Mouse (Mus musculus): ENCODE measurements around the gene Muc1. TPM values are rescaled to one million over a fixed set of nuclear protein-coding genes. Genes with fewer than 3 reads are reported as not detected.
A peak's percentile ranks its signal among the peaks of the same experiment; 100 is the strongest.

Muc1 gene
- polyA plus RNA-seq, 1 experiment from 2014 or later = 1.5 TPM

DNA sequence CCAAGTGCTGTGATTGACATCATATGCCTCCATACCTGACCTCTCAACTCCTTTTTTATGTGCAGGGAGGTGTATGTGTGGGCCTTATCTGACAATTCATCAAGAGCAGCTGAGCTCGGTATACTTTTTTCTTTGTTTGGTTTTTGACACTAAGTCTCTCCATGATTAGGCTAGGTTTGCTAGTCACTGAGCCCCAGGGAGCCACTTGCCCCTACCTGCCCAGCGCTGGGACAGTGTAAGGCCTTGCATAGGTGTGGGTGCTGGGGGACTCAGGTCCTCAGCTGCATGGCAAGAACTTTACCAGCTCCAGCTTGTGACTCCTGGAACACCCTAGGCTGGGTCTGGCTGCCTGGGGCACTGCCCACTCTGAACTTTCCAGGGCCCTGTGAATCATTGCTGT lies 22.2 kb upstream of the Muc1 start:
- peaks cover 5% of the 10 kb centered on the region for H3K4me1 ChIP-seq (ENCODE audit: control insufficient read depth, insufficient read depth, low read length)
- no peak overlapping the region for H3K27ac ChIP-seq (ENCODE audit: low read length)
- H3K36me3 ChIP-seq (ENCODE audit: control insufficient read depth, insufficient read depth, low read length) = peaks cover 39% of the 10 kb centered on the region
- H3K4me2 ChIP-seq (ENCODE audit: low read length) = no peak overlapping the region
- H3K9me3 ChIP-seq (replicated peaks; ENCODE audit: control insufficient read depth, low read length, poor library complexity, severe bottlenecking) = no peaks in the 10 kb centered on the region
- no peak overlapping the region for H3K4me3 ChIP-seq (ENCODE audit: low read depth, low read length)
- no peaks in the 10 kb centered on the region for H3K27me3 ChIP-seq (ENCODE audit: control insufficient read depth, insufficient read depth, low read depth, low read length)
- no peak for ATAC-seq
- no peak overlapping the region for H3K9ac ChIP-seq (ENCODE audit: low read depth, low read length)
- 93% methylated on average over 2 of the region's 2 CpGs for WGBS

DNA sequence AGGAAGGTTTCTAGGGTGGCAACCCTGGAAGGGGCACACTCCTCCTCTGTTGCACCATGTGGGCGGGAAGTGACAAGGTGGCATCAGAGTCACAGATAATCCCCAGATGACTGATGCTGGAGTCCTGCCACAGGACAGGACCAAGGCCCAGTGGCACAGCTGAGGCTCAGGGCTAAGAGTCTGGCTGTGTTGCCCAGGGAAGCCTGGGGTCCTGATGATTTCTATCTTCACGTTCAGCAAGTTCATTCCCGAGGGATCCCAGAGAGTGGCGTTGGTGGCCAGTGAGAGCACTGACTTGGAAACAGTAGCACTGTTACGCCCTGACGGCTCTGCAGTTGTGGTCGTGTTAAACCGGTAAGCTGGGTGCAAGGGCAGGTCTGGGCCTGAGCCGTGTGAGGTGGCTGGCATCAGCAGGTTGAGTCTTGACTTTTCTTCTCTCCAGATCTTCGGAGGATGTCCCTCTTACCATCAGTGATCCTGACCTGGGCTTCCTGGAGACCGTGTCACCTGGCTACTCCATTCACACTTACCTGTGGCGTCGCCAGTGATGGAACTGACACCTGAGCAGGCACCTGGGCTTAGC lies 20.7 kb upstream of the Muc1 start:
- Histone ChIP-seq H3K4me3 (ENCODE audit: low read depth, low read length) (no peak overlapping the region), H3K9me3 (replicated peaks; ENCODE audit: control insufficient read depth, low read length, poor library complexity, severe bottlenecking) (no peaks in the 10 kb centered on the region), H3K4me1 (ENCODE audit: control insufficient read depth, insufficient read depth, low read length) (peaks cover 10% of the 10 kb centered on the region), H3K36me3 (ENCODE audit: control insufficient read depth, insufficient read depth, low read length) (peaks cover 39% of the 10 kb centered on the region), H3K9ac (ENCODE audit: low read depth, low read length) (no peak overlapping the region), H3K27me3 (ENCODE audit: control insufficient read depth, insufficient read depth, low read depth, low read length) (no peaks in the 10 kb centered on the region), H3K27ac (ENCODE audit: low read length) (no peak overlapping the region), H3K4me2 (ENCODE audit: low read length) (no peak overlapping the region)
- 93% methylated on average over 13 of the region's 13 CpGs for WGBS
- no peak for ATAC-seq

DNA sequence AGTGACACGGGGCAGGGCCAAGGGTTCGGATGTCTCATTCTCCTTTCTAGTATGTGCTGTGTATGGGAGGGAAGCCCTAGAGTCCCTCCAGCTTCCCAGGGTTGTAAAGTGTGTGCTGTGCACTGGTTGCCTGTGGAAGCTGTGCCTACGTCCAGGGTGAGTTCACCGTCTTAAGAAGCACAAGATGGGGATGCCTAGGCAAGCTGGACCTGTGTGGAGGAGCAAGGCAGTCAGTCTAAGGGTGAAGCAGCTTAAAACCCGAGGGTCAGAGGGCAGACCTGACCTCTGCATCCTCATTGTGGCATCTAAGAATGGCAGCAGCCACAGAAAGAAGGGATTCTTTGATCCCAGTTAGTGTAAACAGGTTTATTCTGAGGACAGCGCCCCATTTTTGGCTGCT lies 20.1 kb upstream of the Muc1 start:
- H3K4me3 ChIP-seq (ENCODE audit: low read depth, low read length) = no peak overlapping the region
- H3K27ac ChIP-seq (ENCODE audit: low read length) = no peak overlapping the region
- H3K4me1 ChIP-seq (ENCODE audit: control insufficient read depth, insufficient read depth, low read length) = peaks cover 7% of the 10 kb centered on the region
- 87% methylated on average over 6 of the region's 6 CpGs for WGBS
- no peak for ATAC-seq
- H3K36me3 ChIP-seq (ENCODE audit: control insufficient read depth, insufficient read depth, low read length) = peaks cover 39% of the 10 kb centered on the region
- H3K4me2 ChIP-seq (ENCODE audit: low read length) = no peak overlapping the region
- no peaks in the 10 kb centered on the region for H3K27me3 ChIP-seq (ENCODE audit: control insufficient read depth, insufficient read depth, low read depth, low read length)
- H3K9ac ChIP-seq (ENCODE audit: low read depth, low read length) = no peak overlapping the region
- H3K9me3 ChIP-seq (replicated peaks; ENCODE audit: control insufficient read depth, low read length, poor library complexity, severe bottlenecking) = no peaks in the 10 kb centered on the region

DNA sequence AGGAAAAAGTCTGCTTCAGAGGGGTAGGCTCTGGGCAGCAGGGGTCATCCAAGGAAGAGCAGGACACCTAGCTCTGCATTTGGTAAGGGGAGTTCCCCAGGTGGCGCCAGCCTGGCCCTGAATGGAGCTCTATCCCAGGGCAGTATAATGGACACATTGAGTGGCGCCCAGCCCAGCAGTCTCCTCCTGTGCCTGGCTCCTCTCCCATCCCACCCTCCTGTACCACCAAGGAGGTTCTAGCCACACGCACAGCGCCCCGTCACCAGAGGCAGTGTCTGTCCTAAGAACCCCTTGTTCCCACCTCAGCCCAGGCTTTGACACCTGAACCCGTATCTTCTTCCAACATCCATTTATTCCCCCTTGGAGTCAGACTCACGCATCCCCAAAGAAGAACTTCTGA lies 19.1 kb upstream of the Muc1 start:
- H3K4me3 ChIP-seq (ENCODE audit: low read depth, low read length) = no peak overlapping the region
- WGBS = 89% methylated on average over 7 of the region's 7 CpGs
- ATAC-seq = no peak
- no peak overlapping the region for H3K4me2 ChIP-seq (ENCODE audit: low read length)
- H3K9ac ChIP-seq (ENCODE audit: low read depth, low read length) = no peak overlapping the region
- peaks cover 35% of the 10 kb centered on the region for H3K36me3 ChIP-seq (ENCODE audit: control insufficient read depth, insufficient read depth, low read length)
- no peaks in the 10 kb centered on the region for H3K9me3 ChIP-seq (replicated peaks; ENCODE audit: control insufficient read depth, low read length, poor library complexity, severe bottlenecking)
- H3K27me3 ChIP-seq (ENCODE audit: control insufficient read depth, insufficient read depth, low read depth, low read length) = no peaks in the 10 kb centered on the region
- H3K4me1 ChIP-seq (ENCODE audit: control insufficient read depth, insufficient read depth, low read length) = peaks cover 8% of the 10 kb centered on the region
- no peak overlapping the region for H3K27ac ChIP-seq (ENCODE audit: low read length)

DNA sequence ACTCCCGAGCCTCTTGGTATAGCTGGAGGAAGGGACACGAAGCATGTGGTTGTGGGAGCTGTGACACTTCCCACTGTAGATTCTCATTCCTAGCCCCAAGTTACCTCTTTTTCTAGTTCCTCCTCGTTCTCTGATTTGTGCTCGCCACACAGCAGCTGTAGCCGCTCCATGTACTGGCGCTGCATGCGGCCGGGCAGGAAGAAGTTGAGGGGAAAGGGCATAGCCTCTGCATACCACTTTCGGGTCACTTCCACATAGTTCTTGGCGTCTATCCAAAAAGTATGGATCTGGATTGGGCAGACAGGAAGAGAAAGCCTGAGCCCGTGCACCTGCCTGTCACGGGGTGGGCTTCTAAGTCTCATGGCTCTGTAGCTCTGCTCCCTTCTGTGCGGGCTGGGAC lies 18.7 kb upstream of the Muc1 start:
- Histone ChIP-seq H3K27ac (ENCODE audit: low read length) (no peak overlapping the region), H3K4me1 (ENCODE audit: control insufficient read depth, insufficient read depth, low read length) (peaks cover 10% of the 10 kb centered on the region), H3K4me2 (ENCODE audit: low read length) (no peak overlapping the region), H3K36me3 (ENCODE audit: control insufficient read depth, insufficient read depth, low read length) (peaks cover 31% of the 10 kb centered on the region), H3K9me3 (replicated peaks; ENCODE audit: control insufficient read depth, low read length, poor library complexity, severe bottlenecking) (no peaks in the 10 kb centered on the region), H3K27me3 (ENCODE audit: control insufficient read depth, insufficient read depth, low read depth, low read length) (no peaks in the 10 kb centered on the region), H3K9ac (ENCODE audit: low read depth, low read length) (no peak overlapping the region), H3K4me3 (ENCODE audit: low read depth, low read length) (no peak overlapping the region)
- ATAC-seq = no peak
- WGBS = 86% methylated on average over 13 of the region's 13 CpGs

DNA sequence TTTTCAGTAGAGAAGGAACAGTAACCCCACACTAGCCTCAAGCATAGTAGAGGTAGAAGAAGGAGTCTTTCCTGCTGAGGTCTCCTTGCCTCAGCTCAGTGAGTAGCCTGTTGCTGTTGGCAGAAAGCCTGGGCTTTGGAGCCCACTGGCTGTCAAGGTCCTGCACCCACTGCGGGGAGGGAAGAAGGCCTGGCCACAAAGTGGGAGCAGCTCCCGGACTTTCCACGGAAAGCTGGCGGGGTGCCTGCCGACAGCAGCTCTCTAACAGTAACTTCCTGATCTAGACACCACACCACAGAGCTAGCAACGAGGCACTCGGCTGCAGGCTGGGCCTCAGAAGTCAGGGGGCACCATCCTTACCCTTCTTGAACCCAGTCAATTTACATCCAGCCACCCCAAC lies 18.1 kb upstream of the Muc1 start:
- no peak overlapping the region for H3K4me2 ChIP-seq (ENCODE audit: low read length)
- 90% methylated on average over 7 of the region's 7 CpGs for WGBS
- H3K4me1 ChIP-seq (ENCODE audit: control insufficient read depth, insufficient read depth, low read length) = peaks cover 16% of the 10 kb centered on the region
- no peaks in the 10 kb centered on the region for H3K9me3 ChIP-seq (replicated peaks; ENCODE audit: control insufficient read depth, low read length, poor library complexity, severe bottlenecking)
- no peaks in the 10 kb centered on the region for H3K27me3 ChIP-seq (ENCODE audit: control insufficient read depth, insufficient read depth, low read depth, low read length)
- no peak overlapping the region for H3K27ac ChIP-seq (ENCODE audit: low read length)
- H3K4me3 ChIP-seq (ENCODE audit: low read depth, low read length) = no peak overlapping the region
- no peak overlapping the region for H3K9ac ChIP-seq (ENCODE audit: low read depth, low read length)
- peaks cover 26% of the 10 kb centered on the region for H3K36me3 ChIP-seq (ENCODE audit: control insufficient read depth, insufficient read depth, low read length)
- no peak for ATAC-seq

DNA sequence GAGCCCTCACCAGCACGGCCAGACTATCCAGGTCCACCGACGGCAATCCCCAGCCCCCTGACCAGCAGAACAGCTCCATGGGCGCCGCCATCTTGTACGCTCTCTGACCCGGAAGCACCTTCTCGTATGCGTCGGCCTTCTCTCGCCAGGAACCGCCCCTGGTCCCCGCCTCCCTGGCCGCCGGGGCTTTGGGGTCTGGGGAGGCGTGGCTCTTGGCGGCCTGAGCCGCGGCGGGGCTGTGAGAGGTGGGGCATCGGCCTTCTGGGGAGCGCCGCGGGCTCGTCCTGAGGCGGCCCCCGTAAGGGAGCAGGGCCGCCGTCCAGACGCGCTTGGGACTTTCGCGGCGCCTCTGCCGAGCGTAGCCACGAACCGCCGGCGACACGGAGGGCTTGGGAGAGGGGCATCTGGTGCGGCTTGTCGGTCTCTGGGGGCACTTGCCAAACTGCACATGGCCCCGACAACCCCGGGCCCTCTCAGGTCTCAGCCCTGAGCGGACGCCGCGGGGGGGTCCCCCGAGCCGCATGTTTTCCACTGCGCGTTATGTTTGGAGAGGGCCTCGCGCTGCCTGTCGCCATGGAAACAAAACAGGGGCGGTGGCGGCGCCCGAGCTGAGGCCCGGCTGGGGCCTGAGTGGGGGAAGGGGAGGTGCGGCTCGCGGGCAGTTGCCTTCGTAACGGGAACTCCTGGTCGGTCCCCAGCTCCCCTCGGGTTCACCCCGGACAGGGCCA lies 14.9 kb upstream of the Muc1 start:
- Histone ChIP-seq H3K4me1 (ENCODE audit: control insufficient read depth, insufficient read depth, low read length) (peaks cover 21% of the 10 kb centered on the region), H3K9me3 (replicated peaks; ENCODE audit: control insufficient read depth, low read length, poor library complexity, severe bottlenecking) (no peaks in the 10 kb centered on the region), H3K27me3 (ENCODE audit: control insufficient read depth, insufficient read depth, low read depth, low read length) (no peaks in the 10 kb centered on the region), H3K27ac (ENCODE audit: low read length) (peak overlapping the region; percentile 98), H3K4me3 (ENCODE audit: low read depth, low read length) (peak overlapping the region; percentile 58), H3K9ac (ENCODE audit: low read depth, low read length) (peak overlapping the region; percentile 90), H3K4me2 (ENCODE audit: low read length) (peak overlapping the region; percentile 69), H3K36me3 (ENCODE audit: control insufficient read depth, insufficient read depth, low read length) (peaks cover 7% of the 10 kb centered on the region; the same call in 1 of the 2 replicates)
- under 1% methylated on average over 68 of the region's 69 CpGs for WGBS
- peak; percentile 88 for ATAC-seq

DNA sequence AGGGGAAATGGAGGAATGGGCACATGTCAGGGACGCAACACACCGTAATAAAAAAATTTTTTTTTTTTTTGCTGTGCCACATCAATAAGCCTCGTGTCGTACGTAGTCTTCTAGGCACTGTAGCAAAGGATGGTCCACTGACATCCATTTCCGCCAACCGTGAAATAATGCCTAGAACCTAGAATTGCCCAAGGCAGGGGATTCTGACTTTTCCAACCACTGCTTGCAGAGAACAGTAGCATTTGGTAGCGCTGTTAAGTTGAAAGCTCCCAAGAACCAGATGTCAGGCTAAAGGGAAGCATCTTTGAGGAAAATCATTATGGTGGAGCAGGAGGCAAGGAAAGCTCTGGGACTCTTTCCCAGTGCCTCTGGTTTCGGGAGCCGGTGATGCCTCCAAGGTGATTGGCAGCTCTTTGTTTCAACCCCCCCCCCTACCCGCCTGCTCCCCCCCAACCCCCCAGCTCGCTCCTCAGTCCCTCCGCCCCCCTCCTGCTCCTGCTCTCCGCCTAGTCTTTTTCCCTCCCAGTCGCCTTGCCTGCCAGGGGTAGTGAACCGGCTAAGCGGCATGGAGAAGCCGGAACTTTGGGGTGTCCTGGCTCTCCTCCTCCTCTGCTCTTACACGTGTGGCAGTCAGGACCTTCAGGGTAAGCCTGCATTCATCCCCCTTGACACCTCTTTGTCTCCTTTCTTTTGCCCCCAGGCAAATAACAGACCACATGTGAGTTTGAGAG lies 14.0 kb upstream of the Muc1 start, which contains the start of gene Thbs3:
Gene Thbs3 (plus strand): TSS at position 500 of the 731 bp plus-strand sequence.
- no peaks in the 10 kb centered on the region for H3K9me3 ChIP-seq (replicated peaks; ENCODE audit: control insufficient read depth, low read length, poor library complexity, severe bottlenecking)
- peak within 1 kb of the TSS; percentile 58 for H3K4me3 ChIP-seq (ENCODE audit: low read depth, low read length)
- ATAC-seq = no peak
- H3K27ac ChIP-seq (ENCODE audit: low read length) = peak within 1 kb of the TSS; percentile 98
- peaks cover 21% of the 10 kb centered on the region for H3K4me1 ChIP-seq (ENCODE audit: control insufficient read depth, insufficient read depth, low read length)
- H3K36me3 ChIP-seq (ENCODE audit: control insufficient read depth, insufficient read depth, low read length) = 0 out of 2 replicates have a peak, but pooled peaks cover 3% of the 10 kb centered on the region
- H3K9ac ChIP-seq (ENCODE audit: low read depth, low read length) = peak within 1 kb of the TSS; percentile 90
- H3K27me3 ChIP-seq (ENCODE audit: control insufficient read depth, insufficient read depth, low read depth, low read length) = no peaks in the 10 kb centered on the region
- 1% methylated on average over 16 of the region's 19 CpGs for WGBS
- peak within 1 kb of the TSS; percentile 69 for H3K4me2 ChIP-seq (ENCODE audit: low read length)

DNA sequence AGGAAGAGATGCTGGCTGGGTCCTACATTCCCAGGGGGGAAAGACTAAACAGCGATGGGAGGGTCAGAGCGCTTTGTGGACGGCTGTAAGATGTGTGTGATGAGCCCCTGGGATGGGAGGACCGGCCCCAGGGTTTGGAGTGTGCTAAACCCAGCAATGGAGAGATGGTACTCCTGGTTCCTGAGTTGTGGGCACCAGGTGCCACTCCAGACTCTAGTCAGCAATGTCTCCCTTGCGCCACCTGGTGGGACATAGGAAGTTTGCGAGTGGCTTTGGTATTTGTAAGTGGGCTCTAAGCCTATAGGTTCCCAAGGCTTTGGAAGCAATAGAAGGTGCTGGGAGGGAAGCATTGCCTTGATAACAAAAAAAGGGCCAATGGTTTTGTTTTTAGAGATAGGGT lies 13.0 kb upstream of the Muc1 start:
- no peaks in the 10 kb centered on the region for H3K9me3 ChIP-seq (replicated peaks; ENCODE audit: control insufficient read depth, low read length, poor library complexity, severe bottlenecking)
- no peaks in the 10 kb centered on the region for H3K27me3 ChIP-seq (ENCODE audit: control insufficient read depth, insufficient read depth, low read depth, low read length)
- peak overlapping the region; percentile 58 for H3K4me3 ChIP-seq (ENCODE audit: low read depth, low read length)
- peak overlapping the region; percentile 90 for H3K9ac ChIP-seq (ENCODE audit: low read depth, low read length)
- H3K27ac ChIP-seq (ENCODE audit: low read length) = peak overlapping the region; percentile 98
- no peaks in the 10 kb centered on the region for H3K36me3 ChIP-seq (ENCODE audit: control insufficient read depth, insufficient read depth, low read length)
- WGBS = 0% methylated on average over 6 of the region's 6 CpGs
- H3K4me2 ChIP-seq (ENCODE audit: low read length) = peak overlapping the region; percentile 69
- peak; percentile 52 for ATAC-seq
- peaks cover 21% of the 10 kb centered on the region for H3K4me1 ChIP-seq (ENCODE audit: control insufficient read depth, insufficient read depth, low read length)

All from midbrain, embryonic 16.5 days (tissue).